Mouse (Mus musculus): ENCODE measurements around the gene Lnx2. TPM values are rescaled to one million over a fixed set of nuclear protein-coding genes. Genes with fewer than 3 reads are reported as not detected.
A peak's percentile ranks its signal among the peaks of the same experiment; 100 is the strongest.

Lnx2 gene
- total RNA-seq (2021) = 1 to 10 TPM; 5.8 to 5.9 TPM
- long read RNA-seq, full-length matches to known transcripts = 9 of 12 reads
- long read RNA-seq, partial matches to known transcripts = 2 of 12 reads
- long read RNA-seq, other reads (novel, unspliced or antisense) = 1 of 12 reads

- DNase-seq (ENCODE audit: low spot score in 2 of 2) = peak; percentile 98 to 99
Observed at GRCm38 (mm10) chr5:147076026-147076798, at the start of gene Lnx2. Gene Lnx2 (minus strand): TSS chr5:147076586.

- no peak for DNase-seq (ENCODE audit: low spot score in 2 of 2)
Observed at GRCm38 (mm10) chr5:147125542-147126185, 49.3 kb upstream of the Lnx2 start.

- DNase-seq (ENCODE audit: low spot score in 2 of 2) = no peak
Observed at GRCm38 (mm10) chr5:147124794-147125193, 48.4 kb upstream of the Lnx2 start.

GRCm38 (mm10) chr5:147121146-147121545 lies 44.8 kb upstream of the Lnx2 start:
- DNase-seq (ENCODE audit: low spot score in 2 of 2) = no peak

- no peak for DNase-seq (ENCODE audit: low spot score in 2 of 2)
Observed at GRCm38 (mm10) chr5:147117027-147117426, 40.6 kb upstream of the Lnx2 start.

GRCm38 (mm10) chr5:147115631-147116030 lies 39.2 kb upstream of the Lnx2 start:
- DNase-seq (ENCODE audit: low spot score in 2 of 2) = no peak

GRCm38 (mm10) chr5:147114738-147115137 lies 38.4 kb upstream of the Lnx2 start:
- DNase-seq (ENCODE audit: low spot score in 2 of 2) = no peak

- no peak for DNase-seq (ENCODE audit: low spot score in 2 of 2)
Observed at GRCm38 (mm10) chr5:147108861-147109591, 32.6 kb upstream of the Lnx2 start.

GRCm38 (mm10) chr5:147107276-147107675 lies 30.9 kb upstream of the Lnx2 start:
- DNase-seq (ENCODE audit: low spot score in 2 of 2) = no peak

- no peak for DNase-seq (ENCODE audit: low spot score in 2 of 2)
Observed at GRCm38 (mm10) chr5:147102295-147102694, 25.9 kb upstream of the Lnx2 start.

GRCm38 (mm10) chr5:147100180-147100579 lies 23.8 kb upstream of the Lnx2 start:
- DNase-seq (ENCODE audit: low spot score in 2 of 2) = no peak

- no peak for DNase-seq (ENCODE audit: low spot score in 2 of 2)
Observed at GRCm38 (mm10) chr5:147098667-147099066, 22.3 kb upstream of the Lnx2 start.

- DNase-seq (ENCODE audit: low spot score in 2 of 2) = no peak
Observed at GRCm38 (mm10) chr5:147096586-147096985, 20.2 kb upstream of the Lnx2 start.

- no peak for DNase-seq (ENCODE audit: low spot score in 2 of 2)
Observed at GRCm38 (mm10) chr5:147094296-147094695, 17.9 kb upstream of the Lnx2 start.

GRCm38 (mm10) chr5:147092448-147092847 lies 16.1 kb upstream of the Lnx2 start:
- DNase-seq (ENCODE audit: low spot score in 2 of 2) = no peak

GRCm38 (mm10) chr5:147090256-147090963 lies 14.0 kb upstream of the Lnx2 start:
- no peak for DNase-seq (ENCODE audit: low spot score in 2 of 2)

GRCm38 (mm10) chr5:147089836-147090235 lies 13.4 kb upstream of the Lnx2 start:
- DNase-seq (ENCODE audit: low spot score in 2 of 2) = no peak

GRCm38 (mm10) chr5:147086816-147087215 lies 10.4 kb upstream of the Lnx2 start:
- no peak for DNase-seq (ENCODE audit: low spot score in 2 of 2)

- DNase-seq (ENCODE audit: low spot score in 2 of 2) = peak; percentile 50 to 68
Observed at GRCm38 (mm10) chr5:147085201-147085894, 9.0 kb upstream of the Lnx2 start.

- DNase-seq (ENCODE audit: low spot score in 2 of 2) = no peak
Observed at GRCm38 (mm10) chr5:147078110-147078900, 1.9 kb upstream of the Lnx2 start.

All from layer of hippocampus, adult 18-20 months (tissue).